ENCODE assay signal across 9 mouse cellular contexts in genomic region chr5:132074724-132075374, GRCm38 (mm10).
DNase-seq lines count a peak whose midpoint lies in the region; ATAC-seq and TF ChIP-seq lines count a peak whose summit lies in the region.
"Had no signal": no experiment of that assay in that cellular context is flagged by ENCODE, and none has a peak within 500 bp of the region (broad histone marks: within the 10 kb centered on the region; RNA-seq: fewer than 3 reads in every experiment).

No protein-coding gene starts in this region.

- peak overlapping the region; percentile 46 for H3K4me2 ChIP-seq in forebrain, embryonic 16.5 days (ENCODE audit: low read length)
- H3K4me2 ChIP-seq in heart, embryonic 16.5 days (ENCODE audit: low read depth, low read length): peak overlapping the region; percentile 33
- H3K4me2 ChIP-seq in lung, postnatal 0 days (replicated peaks; ENCODE audit: low read depth, low read length): peak overlapping the region; percentile 12; the same call in 1 of the 2 replicates

- WGBS in lung, adult 2 months: 43% methylated on average over 19 of the region's 19 CpGs
- WGBS in forebrain, embryonic 16.5 days: 2% methylated on average over 19 of the region's 19 CpGs
- 32% methylated on average over 19 of the region's 19 CpGs for WGBS in heart, embryonic 16.5 days
- WGBS in lung, postnatal 0 days: 37% methylated on average over 19 of the region's 19 CpGs

- no peaks in the 10 kb centered on the region for H3K9me3 ChIP-seq in forebrain, embryonic 16.5 days (ENCODE audit: control insufficient read depth, low read length)
- H3K9me3 ChIP-seq in heart, embryonic 16.5 days (replicated peaks; ENCODE audit: control insufficient read depth, low read length): no peaks in the 10 kb centered on the region; the same call in 1 of the 2 replicates
- H3K9me3 ChIP-seq in lung, postnatal 0 days (ENCODE audit: low read length): no peaks in the 10 kb centered on the region

- no peaks in the 10 kb centered on the region for H3K27me3 ChIP-seq in forebrain, embryonic 16.5 days (replicated peaks; ENCODE audit: control insufficient read depth, insufficient read depth, low read length)
- no peaks in the 10 kb centered on the region for H3K27me3 ChIP-seq in heart, embryonic 16.5 days (ENCODE audit: control insufficient read depth, insufficient read depth, low read length)
- no peaks in the 10 kb centered on the region for H3K27me3 ChIP-seq in lung, postnatal 0 days (replicated peaks; ENCODE audit: insufficient read depth, low read length)
- H3K27me3 ChIP-seq: CH12.LX had no signal

- ATAC-seq in forebrain, embryonic 16.5 days: peak; percentile 95
- ATAC-seq in heart, embryonic 16.5 days (replicated peaks; ENCODE audit: extremely low read depth, insufficient read depth, low FRiP score): peak; percentile 49; the same call in 1 of the 2 replicates
- ATAC-seq in lung, postnatal 0 days: 0 out of 2 replicates have a peak, but pooled peaks have one; percentile 33
- no peak for ATAC-seq in CD4-positive, CD25-positive, alpha-beta regulatory T cell, adult 4 months

- H3K4me3 ChIP-seq in lung, adult 2 months (replicated peaks; ENCODE audit: extremely low read depth, low read depth, low read length): no peak overlapping the region
- peak overlapping the region; percentile 4; the same call in 1 of the 2 replicates for H3K4me3 ChIP-seq in forebrain, embryonic 16.5 days (replicated peaks; ENCODE audit: low read length)
- peak overlapping the region; percentile 17 for H3K4me3 ChIP-seq in heart, embryonic 16.5 days (ENCODE audit: low read length)
- no peak overlapping the region for H3K4me3 ChIP-seq in lung, postnatal 0 days (ENCODE audit: low read depth, low read length)

- 0 out of 2 replicates have a peak overlapping the region, but pooled peaks have one; percentile 3 for H3K9ac ChIP-seq in forebrain, embryonic 16.5 days (replicated peaks; ENCODE audit: low read depth, low read length)
- H3K9ac ChIP-seq in heart, embryonic 16.5 days (ENCODE audit: low read length): no peak overlapping the region; the same call in 1 of the 2 replicates
- H3K9ac ChIP-seq in lung, postnatal 0 days (replicated peaks; ENCODE audit: low read depth): no peak overlapping the region

- H3K36me3 ChIP-seq in forebrain, embryonic 16.5 days (ENCODE audit: control insufficient read depth, insufficient read depth): no peaks in the 10 kb centered on the region
- no peaks in the 10 kb centered on the region for H3K36me3 ChIP-seq in heart, embryonic 16.5 days (ENCODE audit: control insufficient read depth, insufficient read depth)
- H3K36me3 ChIP-seq in lung, postnatal 0 days (ENCODE audit: insufficient read depth, low read length): no peaks in the 10 kb centered on the region

- no peak for TF ChIP-seq CTCF in lung, adult 2 months (IDR thresholded peaks at IDR 0.05; ENCODE audit: insufficient read depth, low read length)
- TF ChIP-seq CTCF in lung, postnatal 0 days (IDR thresholded peaks at IDR 0.05): no peak

- H3K27ac ChIP-seq in forebrain, embryonic 16.5 days (ENCODE audit: low read length): peak overlapping the region; percentile 79
- H3K27ac ChIP-seq in heart, embryonic 16.5 days (ENCODE audit: low read length): no peak overlapping the region
- no peak overlapping the region for H3K27ac ChIP-seq in lung, postnatal 0 days (ENCODE audit: low read length)

- TF ChIP-seq EP300 in lung, postnatal 0 days (IDR thresholded peaks at IDR 0.05): no peak

- TF ChIP-seq POLR2A in lung, adult 2 months (IDR thresholded peaks at IDR 0.05; ENCODE audit: borderline replicate concordance, extremely low read depth, low read depth, low read length): no peak

- no peaks in the 10 kb centered on the region for H3K4me1 ChIP-seq in lung, adult 2 months (ENCODE audit: control insufficient read depth, insufficient read depth, low read length)
- peaks cover 39% of the 10 kb centered on the region for H3K4me1 ChIP-seq in forebrain, embryonic 16.5 days (replicated peaks; ENCODE audit: control insufficient read depth, insufficient read depth, low read length)
- H3K4me1 ChIP-seq in heart, embryonic 16.5 days (ENCODE audit: control insufficient read depth, insufficient read depth, low read length): peaks cover 15% of the 10 kb centered on the region
- no peaks in the 10 kb centered on the region for H3K4me1 ChIP-seq in lung, postnatal 0 days (ENCODE audit: insufficient read depth, low read depth, low read length)

- DNase-seq in lung, adult 18-20 months: peak; percentile 15 to 20
- no peak for DNase-seq in lung, adult 2 months
- DNase-seq in layer of hippocampus, adult 11-12 months (ENCODE audit: low spot score): peak; percentile 77
- peak; percentile 26 for DNase-seq in lung, postnatal 0 days (ENCODE audit: low spot score)
- DNase-seq in right cerebral cortex, adult 2 months (ENCODE audit: low spot score in 2 of 2): peak; percentile 76 to 77

Comparison
In these comparisons a context has a peak if more than half of its experiments do, and no peak if none do; other contexts are left out.
1. H3K4me3 ChIP-seq: peak in forebrain, embryonic 16.5 days (single experiment) and heart, embryonic 16.5 days (single experiment); none in lung, adult 2 months (single experiment) and lung, postnatal 0 days (single experiment).
2. Peak in every context shown above with its lines, with median percentiles within 50 percentile points of each other: H3K4me2 ChIP-seq.